Mouse (Mus musculus): ENCODE measurements around the gene Actn2.

DNA sequence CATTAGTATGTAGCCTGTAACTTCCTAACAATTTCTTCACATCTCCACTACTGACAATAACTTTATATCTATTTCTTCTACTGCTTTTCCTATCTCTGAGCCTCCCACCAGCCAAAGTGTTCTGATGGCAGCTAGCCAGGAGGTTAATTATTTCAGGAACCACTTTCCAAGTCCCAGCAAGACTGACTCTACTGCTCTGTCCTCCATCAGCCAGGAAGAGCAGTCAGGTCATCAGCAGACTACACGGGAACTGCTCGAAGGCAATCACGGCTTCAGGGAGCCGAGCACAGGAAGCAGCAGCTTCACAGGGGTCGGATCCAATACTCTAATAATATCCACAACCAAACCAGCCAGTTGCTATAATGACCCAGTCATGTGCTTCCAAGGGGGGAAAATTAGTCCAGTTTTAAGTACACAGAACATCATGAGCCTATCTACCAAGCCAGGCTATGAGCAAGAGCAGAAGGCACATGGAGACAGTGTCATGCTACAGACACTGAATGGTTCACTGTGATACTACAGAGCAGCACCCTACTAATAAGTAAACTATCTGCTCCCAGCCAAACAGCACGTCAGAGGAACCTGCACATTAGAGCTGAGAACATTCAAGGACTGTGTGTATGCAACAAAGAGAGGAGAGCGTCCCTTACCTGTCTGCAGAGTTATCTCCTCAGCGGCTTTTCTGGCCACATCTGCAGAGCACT, 91.2 kb downstream of the Actn2 start:
- TF ChIP-seq POLR2A (IDR thresholded peaks at IDR 0.05; ENCODE audit: borderline replicate concordance, control insufficient read depth, low read depth, low read length): no peak
- no peak for TF ChIP-seq CTCF (IDR thresholded peaks at IDR 0.05; ENCODE audit: control insufficient read depth, insufficient read depth, low read length)

Data from bone marrow, adult 2 months (tissue).